Mouse (Mus musculus) ES-Bruce4 (cell line): ENCODE results near the gene Vgll4. TPM values are rescaled to one million over a fixed set of nuclear protein-coding genes. Genes with fewer than 3 reads are reported as not detected.

Source experiments
- H3K27ac ChIP-seq: 2 replicates; pipeline ENCODE4 v1.5.1; 2012; ENCODE audit warnings: low read length, inconsistent platforms; ENCODE audit not compliant: insufficient read depth
- H3K27me3 ChIP-seq: 2 replicates; pipeline ENCODE4 v1.6.1; 2012; ENCODE audit warnings: mild to moderate bottlenecking, low read length, inconsistent platforms; ENCODE audit not compliant: control insufficient read depth, poor library complexity, insufficient read depth, severe bottlenecking
- H3K36me3 ChIP-seq: 2 replicates; pipeline ENCODE4 v1.6.1; 2012; ENCODE audit warnings: inconsistent platforms, mild to moderate bottlenecking, low read length, moderate library complexity; ENCODE audit not compliant: control insufficient read depth, poor library complexity, insufficient read depth, severe bottlenecking
- H3K4me1 ChIP-seq: one replicate; pipeline ENCODE4 v1.8.1; 2011; ENCODE audit warnings: low read length; ENCODE audit not compliant: control insufficient read depth, insufficient read depth
- H3K4me3 ChIP-seq: 2 replicates; pipeline ENCODE4 v1.5.1; 2011; ENCODE audit warnings: low read depth, mild to moderate bottlenecking, low read length
- H3K9ac ChIP-seq: 2 replicates; pipeline ENCODE4 v1.6.1; 2012; ENCODE audit warnings: low read depth, mild to moderate bottlenecking, inconsistent platforms; ENCODE audit not compliant: poor library complexity, severe bottlenecking
- H3K9me3 ChIP-seq: replicated peaks from 2 replicates; pipeline ENCODE4 v1.6.1; 2012; ENCODE audit warnings: mild to moderate bottlenecking, low read length, inconsistent platforms; ENCODE audit not compliant: control insufficient read depth, poor library complexity, insufficient read depth, severe bottlenecking
- CTCF ChIP-seq: IDR thresholded peaks from one replicate; pipeline ENCODE4 v1.8.1; 2011; ENCODE audit warnings: low read depth, low read length
- EP300 ChIP-seq: IDR thresholded peaks from 2 replicates; pipeline ENCODE4 v1.6.1; 2011; ENCODE audit warnings: low read depth, low read length; ENCODE audit not compliant: insufficient read depth
- POLR2A ChIP-seq: IDR thresholded peaks from one replicate; pipeline ENCODE4 v1.8.1; 2011; ENCODE audit warnings: low read length; ENCODE audit not compliant: insufficient read depth
- polyA plus RNA-seq: library from polyadenylated mRNA; stranded (reverse); fragments of >200 nt; gene quantifications from 2 replicates; pipeline ENCODE4 v1.2.4, GENCODE M21; 2011; ENCODE audit warnings: low read depth; ENCODE audit not compliant: missing spikeins, insufficient read depth, insufficient read length

Gene Vgll4
- polyA plus RNA-seq, 1 experiment = 37.3 TPM

DNA sequence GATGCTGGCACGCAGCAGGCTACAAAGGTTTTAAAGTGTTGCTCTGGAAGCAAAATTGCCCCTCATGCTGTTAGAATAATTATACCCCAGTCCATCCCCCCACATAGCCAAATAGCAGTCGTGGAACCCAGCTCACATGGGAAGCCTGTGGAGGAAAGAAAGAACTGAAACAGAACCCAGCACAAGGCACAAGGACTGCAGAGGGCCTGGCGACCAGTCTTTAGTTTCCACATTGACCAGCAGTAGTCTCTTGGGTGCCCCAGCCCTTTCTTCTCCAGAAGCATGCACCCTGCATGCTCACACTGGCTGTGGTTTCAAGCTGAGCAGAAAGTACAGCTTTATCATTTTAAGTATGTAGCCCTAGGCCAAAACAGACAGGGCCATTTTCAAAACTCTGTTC lies 127.7 kb downstream of the Vgll4 start:
- Histone ChIP-seq H3K27me3 (no peaks in the 10 kb centered on the region), H3K4me3 (no peak overlapping the region), H3K9ac (no peak overlapping the region), H3K4me1 (peaks cover 4% of the 10 kb centered on the region), H3K27ac (no peak overlapping the region), H3K9me3 (no peaks in the 10 kb centered on the region), H3K36me3 (no peaks in the 10 kb centered on the region)
- TF ChIP-seq CTCF (no peak), POLR2A (no peak), EP300 (no peak)

DNA sequence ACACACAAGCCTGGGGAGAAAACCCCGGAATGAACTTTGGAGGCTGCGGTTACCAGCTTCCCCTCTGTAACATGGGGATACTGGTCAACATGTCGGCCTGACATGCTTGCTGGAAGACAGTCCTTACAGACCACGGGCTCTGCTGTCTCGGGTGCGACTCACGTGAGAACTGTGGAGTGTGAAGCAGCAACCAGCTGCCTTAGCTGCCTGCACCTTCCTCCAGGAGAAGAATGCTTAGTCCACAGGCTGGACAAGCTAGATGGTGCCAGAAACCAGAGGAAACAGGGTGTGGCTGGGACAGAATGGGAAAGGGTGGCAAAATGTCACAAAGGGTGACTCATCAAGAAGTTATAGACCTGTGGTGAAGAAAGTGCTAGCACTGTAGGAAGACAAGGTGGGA lies 129.8 kb downstream of the Vgll4 start:
- Histone ChIP-seq H3K4me1 (no peaks in the 10 kb centered on the region), H3K36me3 (no peaks in the 10 kb centered on the region), H3K9me3 (no peaks in the 10 kb centered on the region), H3K4me3 (no peak overlapping the region), H3K27me3 (no peaks in the 10 kb centered on the region), H3K27ac (no peak overlapping the region), H3K9ac (no peak overlapping the region)
- no peak for TF ChIP-seq EP300
- no peak for TF ChIP-seq CTCF
- no peak for TF ChIP-seq POLR2A

DNA sequence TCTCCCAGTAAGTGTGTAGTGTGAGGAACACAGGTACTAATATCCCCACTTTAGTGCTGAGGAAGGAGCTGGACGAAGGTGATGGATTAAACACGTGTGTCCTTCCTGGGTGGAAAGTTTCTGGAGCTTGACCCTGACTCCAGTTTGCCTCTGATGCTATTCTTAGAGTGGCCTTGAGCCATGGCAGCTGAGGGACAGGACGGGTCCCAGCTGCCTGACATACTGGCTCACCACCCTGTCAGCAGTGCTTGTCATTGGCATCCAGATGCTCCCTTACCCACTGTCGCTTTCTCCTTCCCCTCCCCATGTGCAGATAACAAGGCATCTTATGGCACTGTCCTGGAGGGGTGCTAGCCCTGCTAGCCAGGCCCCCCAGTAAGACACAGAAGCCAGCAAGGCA lies 130.9 kb downstream of the Vgll4 start:
- no peaks in the 10 kb centered on the region for H3K9me3 ChIP-seq
- no peak overlapping the region for H3K4me3 ChIP-seq
- H3K36me3 ChIP-seq = no peaks in the 10 kb centered on the region
- H3K27me3 ChIP-seq = no peaks in the 10 kb centered on the region
- TF ChIP-seq POLR2A (no peak), CTCF (no peak), EP300 (no peak)
- no peak overlapping the region for H3K9ac ChIP-seq
- no peaks in the 10 kb centered on the region for H3K4me1 ChIP-seq
- H3K27ac ChIP-seq = no peak overlapping the region

DNA sequence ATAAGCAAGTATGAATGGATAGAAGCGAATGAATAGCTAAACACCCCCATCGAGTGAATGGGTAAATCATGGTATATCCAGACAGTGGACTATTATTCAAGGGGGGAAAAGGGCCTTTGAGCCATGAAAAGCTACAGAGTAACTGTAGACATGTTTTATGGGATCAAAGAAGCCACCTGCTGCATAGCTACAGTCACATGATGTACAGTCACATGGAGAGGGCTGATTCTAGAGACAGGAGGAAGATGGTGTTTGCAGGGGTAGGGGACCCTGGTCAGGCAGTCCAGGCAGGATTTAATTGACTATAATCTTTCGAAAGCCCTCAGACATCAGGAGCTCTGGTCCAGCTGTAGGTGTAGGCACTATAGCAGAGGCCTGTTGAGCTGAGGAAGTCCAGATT lies 133.4 kb downstream of the Vgll4 start:
- no peak overlapping the region for H3K9ac ChIP-seq
- no peaks in the 10 kb centered on the region for H3K4me1 ChIP-seq
- H3K27ac ChIP-seq = no peak overlapping the region

DNA sequence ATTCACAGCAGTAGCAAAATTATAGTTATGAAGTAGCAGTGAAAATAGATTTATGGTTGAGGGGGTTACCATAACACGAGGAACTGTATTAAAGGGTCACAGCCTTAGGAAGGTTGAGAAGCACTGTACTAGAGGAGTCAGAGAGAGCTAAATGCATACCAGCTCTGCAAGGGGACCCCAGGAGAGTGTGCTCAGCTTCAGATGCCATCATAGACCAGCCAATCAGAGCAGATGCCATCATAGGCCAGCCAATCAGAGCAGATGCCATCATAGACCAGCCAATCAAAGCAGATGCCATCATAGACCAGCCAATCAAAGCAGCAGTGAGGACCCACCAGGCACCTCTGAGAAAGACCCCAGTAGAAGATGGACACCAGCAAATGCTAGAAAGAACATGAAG lies 134.0 kb downstream of the Vgll4 start:
- Histone ChIP-seq H3K27me3 (no peaks in the 10 kb centered on the region), H3K36me3 (no peaks in the 10 kb centered on the region), H3K4me1 (no peaks in the 10 kb centered on the region), H3K9me3 (no peaks in the 10 kb centered on the region), H3K27ac (no peak overlapping the region), H3K9ac (no peak overlapping the region), H3K4me3 (no peak overlapping the region)
- TF ChIP-seq EP300 = no peak
- no peak for TF ChIP-seq CTCF
- TF ChIP-seq POLR2A = no peak

More for the DNA sequence above, 133.4 kb downstream of the Vgll4 start:
- Histone ChIP-seq H3K9me3 (no peaks in the 10 kb centered on the region), H3K4me3 (no peak overlapping the region), H3K27me3 (no peaks in the 10 kb centered on the region), H3K36me3 (no peaks in the 10 kb centered on the region)
- TF ChIP-seq CTCF = no peak
- TF ChIP-seq POLR2A = no peak
- no peak for TF ChIP-seq EP300

DNA sequence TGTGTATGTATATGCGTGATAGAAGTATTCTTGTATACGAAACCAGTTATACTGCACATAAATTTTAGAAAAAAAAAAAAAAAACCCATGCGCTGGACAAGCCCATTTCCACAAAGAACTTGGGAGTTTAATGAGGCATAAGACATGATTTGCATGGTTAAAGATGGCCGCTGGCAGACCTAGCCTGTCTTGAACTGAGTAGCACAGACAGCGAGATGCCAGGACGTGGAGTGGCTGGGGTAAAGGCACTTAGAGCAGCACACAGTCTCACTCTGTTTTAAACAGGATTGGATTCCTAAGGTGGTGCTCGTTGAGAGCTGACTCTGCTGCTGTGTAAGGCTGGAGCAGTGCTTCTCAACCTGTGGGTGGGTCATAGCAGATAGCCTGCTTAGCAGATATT lies 134.4 kb downstream of the Vgll4 start:
- Histone ChIP-seq H3K9ac (no peak overlapping the region), H3K4me1 (no peaks in the 10 kb centered on the region), H3K4me3 (no peak overlapping the region), H3K9me3 (no peaks in the 10 kb centered on the region), H3K36me3 (no peaks in the 10 kb centered on the region), H3K27ac (no peak overlapping the region), H3K27me3 (no peaks in the 10 kb centered on the region)
- no peak for TF ChIP-seq POLR2A
- no peak for TF ChIP-seq EP300
- TF ChIP-seq CTCF = no peak
